Mouse (Mus musculus) neural tube, embryonic 14.5 days (tissue): ENCODE results near the gene Arhgap35. TPM values are rescaled to one million over a fixed set of nuclear protein-coding genes. Genes with fewer than 3 reads are reported as not detected.

Source experiments
- ATAC-seq: fragments of 200-750 bp; cut with Nextera tagmentation; 2 replicates; pipeline ENCODE4 v1.8.0; 2017; ENCODE audit warnings: low read depth, mild to moderate bottlenecking, moderate TSS enrichment, moderate library complexity
- H3K27ac ChIP-seq: fragments of 300-500 bp; sonication (generic); 2 replicates; pipeline ENCODE4 v1.5.1; 2014; ENCODE audit warnings: low read depth, mild to moderate bottlenecking, control low read depth, low read length, moderate library complexity, mixed read lengths
- H3K27me3 ChIP-seq: fragments of 300-500 bp; sonication (generic); 2 replicates; pipeline ENCODE4 v1.6.1; 2014; ENCODE audit warnings: low read length; ENCODE audit not compliant: control insufficient read depth, insufficient read depth
- H3K36me3 ChIP-seq: fragments of 300-500 bp; sonication (generic); 2 replicates; pipeline ENCODE4 v1.6.1; 2014; ENCODE audit warnings: low read length, mixed read lengths; ENCODE audit not compliant: control insufficient read depth, insufficient read depth
- H3K4me1 ChIP-seq: fragments of 300-500 bp; sonication (generic); 2 replicates; pipeline ENCODE4 v1.6.1; 2014; ENCODE audit warnings: low read length; ENCODE audit not compliant: control insufficient read depth, insufficient read depth
- H3K4me2 ChIP-seq: fragments of 300-500 bp; sonication (generic); 2 replicates; pipeline ENCODE4 v1.6.1; 2014; ENCODE audit warnings: mild to moderate bottlenecking, low read depth, low read length, control low read depth
- H3K4me3 ChIP-seq: fragments of 300-500 bp; sonication (generic); 2 replicates; pipeline ENCODE4 v1.5.1; 2014; ENCODE audit warnings: low read depth, low read length, control low read depth, mixed read lengths
- H3K9ac ChIP-seq: fragments of 300-500 bp; sonication (generic); replicated peaks from 2 replicates; pipeline ENCODE4 v1.6.1; 2014; ENCODE audit warnings: low read depth, mild to moderate bottlenecking, control low read depth, low read length, mixed read lengths
- H3K9me3 ChIP-seq: fragments of 300-500 bp; sonication (generic); 2 replicates; pipeline ENCODE4 v1.6.1; 2016; ENCODE audit warnings: low read length; ENCODE audit not compliant: control insufficient read depth
- WGBS: fragments of 180-500 bp; shearing (Covaris S2); extraction: QIAGEN DNeasy Blood & Tissue Kit; methylation state at CpG from one replicate; pipeline ENCODE4 v1.1.7; 2014; 5-methylcytosine and 5-hydroxymethylcytosine counted together
- polyA plus RNA-seq: library from polyadenylated mRNA; unstranded; fragments of >200 nt; fragmentation: Nextera tagmentation; extraction: Ambion mirVana; gene quantifications from 2 replicates; pipeline ENCODE4 v1.2.1, GENCODE M21; 2014

Arhgap35 gene
- polyA plus RNA-seq, 1 experiment from 2014 or later = 35.2 TPM

DNA sequence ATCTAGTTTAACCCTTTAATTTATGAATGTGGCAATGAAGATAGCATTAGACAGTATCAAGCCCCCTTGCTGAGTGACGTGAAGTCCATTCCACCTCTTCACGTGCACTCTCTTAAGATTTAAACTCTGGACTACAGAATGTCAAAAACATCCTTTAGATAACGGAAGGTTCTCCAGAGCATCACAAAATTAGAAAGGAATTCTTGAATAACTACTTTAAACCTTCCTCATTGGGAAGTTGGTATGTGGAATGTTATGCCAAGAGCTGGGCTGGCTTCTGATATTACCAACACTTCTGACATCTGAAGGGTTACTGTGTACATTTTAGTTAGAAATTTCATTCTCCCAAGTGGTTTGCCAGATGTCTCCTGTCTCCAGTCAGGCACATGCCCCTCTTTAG lies 60.6 kb downstream of the Arhgap35 start:
- Histone ChIP-seq H3K27me3 (no peaks in the 10 kb centered on the region), H3K4me2 (no peak overlapping the region), H3K4me1 (peaks cover 21% of the 10 kb centered on the region), H3K36me3 (no peaks in the 10 kb centered on the region), H3K4me3 (no peak overlapping the region), H3K9ac (no peak overlapping the region), H3K27ac (no peak overlapping the region), H3K9me3 (no peaks in the 10 kb centered on the region)
- ATAC-seq = no peak
- WGBS = 89% methylated on average over 3 of the region's 3 CpGs

DNA sequence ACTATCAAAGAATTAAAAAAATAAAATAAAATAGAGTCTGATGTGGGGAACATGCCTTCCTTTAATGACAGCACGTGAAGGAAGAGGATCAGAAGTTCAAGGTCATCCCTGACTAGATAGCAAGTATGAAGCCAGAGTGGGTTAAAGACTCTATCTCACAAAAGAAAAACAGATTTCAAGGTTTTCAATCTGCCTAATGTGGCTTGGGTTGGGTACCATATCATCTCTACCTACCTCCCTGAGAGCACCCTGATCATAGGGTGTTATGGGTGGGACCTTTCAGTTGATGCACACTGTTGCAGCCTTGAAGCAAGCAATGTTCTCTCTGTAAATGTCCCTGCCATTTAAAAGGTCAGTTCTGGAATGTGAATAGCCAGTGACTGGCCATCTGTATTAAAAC lies 63.2 kb downstream of the Arhgap35 start:
- no peak overlapping the region for H3K9ac ChIP-seq
- ATAC-seq = no peak
- H3K4me1 ChIP-seq = no peaks in the 10 kb centered on the region
- no peak overlapping the region for H3K4me2 ChIP-seq
- no peak overlapping the region for H3K4me3 ChIP-seq
- no peak overlapping the region for H3K27ac ChIP-seq
- H3K27me3 ChIP-seq = no peaks in the 10 kb centered on the region
- WGBS = 94% methylated on average over 1 of the region's 1 CpGs
- no peaks in the 10 kb centered on the region for H3K9me3 ChIP-seq
- peaks cover 5% of the 10 kb centered on the region; the same call in 1 of the 2 replicates for H3K36me3 ChIP-seq

GRCm38 (mm10) chr7:16549299-16549698 lies 65.5 kb downstream of the Arhgap35 start:
- no peak overlapping the region for H3K27ac ChIP-seq
- H3K36me3 ChIP-seq = peaks cover 8% of the 10 kb centered on the region; the same call in 1 of the 2 replicates
- no peak overlapping the region for H3K4me3 ChIP-seq
- H3K27me3 ChIP-seq = no peaks in the 10 kb centered on the region
- H3K9ac ChIP-seq = no peak overlapping the region
- no peak overlapping the region for H3K4me2 ChIP-seq
- no peaks in the 10 kb centered on the region for H3K9me3 ChIP-seq
- WGBS = 94% methylated on average over 1 of the region's 1 CpGs
- no peaks in the 10 kb centered on the region for H3K4me1 ChIP-seq
- ATAC-seq = no peak

DNA sequence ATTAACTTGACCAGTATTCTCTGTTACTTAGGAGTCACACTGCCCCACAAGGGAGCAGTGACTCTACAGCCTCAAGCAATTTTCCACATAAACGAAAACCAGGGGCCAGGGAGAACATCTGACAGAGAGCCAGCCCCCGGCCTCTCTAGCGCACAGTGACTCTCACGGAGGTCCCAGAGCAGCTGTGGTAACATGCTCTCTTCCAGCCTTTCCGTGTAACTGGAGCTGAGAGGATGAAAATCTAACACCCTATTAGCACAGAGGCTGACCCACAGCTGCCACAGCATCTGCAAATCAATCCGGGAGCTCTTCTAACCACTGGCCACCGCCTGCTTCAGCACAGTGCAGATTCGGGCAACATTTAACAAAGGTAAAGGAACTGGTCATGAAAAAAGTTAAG lies 70.0 kb downstream of the Arhgap35 start:
- H3K36me3 ChIP-seq = peaks cover 8% of the 10 kb centered on the region; the same call in 1 of the 2 replicates
- no peak overlapping the region for H3K27ac ChIP-seq
- WGBS = 58% methylated on average over 8 of the region's 8 CpGs
- no peaks in the 10 kb centered on the region for H3K4me1 ChIP-seq
- no peaks in the 10 kb centered on the region for H3K27me3 ChIP-seq
- ATAC-seq = no peak
- no peaks in the 10 kb centered on the region for H3K9me3 ChIP-seq
- H3K4me2 ChIP-seq = no peak overlapping the region
- no peak overlapping the region for H3K4me3 ChIP-seq
- H3K9ac ChIP-seq = no peak overlapping the region

DNA sequence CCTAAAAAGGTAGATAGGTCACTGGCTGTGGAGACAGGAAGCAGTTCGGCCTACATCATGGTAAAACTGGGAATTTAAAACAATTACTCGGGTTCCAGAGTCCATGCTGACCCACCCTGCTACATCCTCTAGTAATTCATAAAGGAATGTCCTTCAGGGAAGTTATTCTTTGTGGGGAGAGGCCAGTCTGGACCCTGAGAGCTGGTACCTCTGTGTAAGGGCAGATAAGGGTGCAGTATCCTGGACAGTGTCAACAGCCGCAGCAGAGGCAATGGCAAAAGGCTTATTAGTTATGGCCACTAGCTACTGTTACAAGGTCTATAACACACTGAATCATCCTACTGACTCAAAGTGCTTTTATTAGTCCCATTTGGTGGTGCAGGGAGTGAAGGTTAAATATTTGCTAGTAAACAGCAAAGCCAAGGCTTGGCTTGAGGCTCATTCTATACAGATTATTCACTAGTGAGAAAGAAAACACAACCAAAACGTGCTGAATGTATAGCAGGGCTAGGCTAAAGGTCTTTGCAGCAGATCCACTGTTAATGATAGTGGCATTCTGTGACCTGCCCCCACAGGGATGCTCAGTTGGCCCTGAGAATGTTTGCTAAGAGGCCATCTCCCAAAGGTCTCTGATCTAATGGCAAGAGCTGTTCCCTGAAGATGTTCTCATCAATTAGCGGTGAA lies 77.4 kb downstream of the Arhgap35 start:
- no peak overlapping the region for H3K9ac ChIP-seq
- H3K27ac ChIP-seq = no peak overlapping the region
- 83% methylated on average over 5 of the region's 5 CpGs for WGBS
- no peak for ATAC-seq
- no peak overlapping the region for H3K4me3 ChIP-seq
- H3K4me1 ChIP-seq = no peaks in the 10 kb centered on the region
- no peaks in the 10 kb centered on the region for H3K9me3 ChIP-seq
- no peak overlapping the region for H3K4me2 ChIP-seq
- H3K36me3 ChIP-seq = no peaks in the 10 kb centered on the region
- no peaks in the 10 kb centered on the region for H3K27me3 ChIP-seq

GRCm38 (mm10) chr7:16525995-16526394 lies 88.8 kb downstream of the Arhgap35 start:
- no peaks in the 10 kb centered on the region for H3K27me3 ChIP-seq
- ATAC-seq = no peak
- WGBS = 90% methylated on average over 2 of the region's 2 CpGs
- H3K9me3 ChIP-seq = no peaks in the 10 kb centered on the region
- no peaks in the 10 kb centered on the region for H3K4me1 ChIP-seq
- no peak overlapping the region for H3K27ac ChIP-seq
- H3K36me3 ChIP-seq = no peaks in the 10 kb centered on the region
- no peak overlapping the region for H3K9ac ChIP-seq
- H3K4me2 ChIP-seq = no peak overlapping the region
- no peak overlapping the region for H3K4me3 ChIP-seq

DNA sequence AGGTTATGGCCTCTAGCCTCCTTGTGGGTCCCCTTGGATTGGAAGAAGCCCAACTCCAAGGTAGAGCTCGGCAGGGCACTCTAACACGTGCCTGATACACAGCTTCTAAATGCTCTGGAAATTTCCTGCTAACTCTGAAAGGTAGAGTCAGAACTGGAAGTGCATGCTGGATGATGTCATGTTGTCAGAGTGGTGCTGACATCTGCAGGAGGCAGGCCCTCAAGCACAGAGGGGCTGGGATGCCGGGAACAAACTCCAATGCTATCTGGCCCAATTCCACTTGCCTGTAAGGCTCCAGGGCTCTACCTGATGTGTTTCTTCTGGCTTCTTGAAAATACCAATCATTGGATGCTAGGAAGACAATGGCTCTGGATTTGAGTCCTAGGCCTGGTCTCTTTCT lies 89.3 kb downstream of the Arhgap35 start:
- no peak for ATAC-seq
- Histone ChIP-seq H3K9me3 (no peaks in the 10 kb centered on the region), H3K9ac (no peak overlapping the region), H3K27ac (no peak overlapping the region), H3K4me2 (no peak overlapping the region), H3K36me3 (no peaks in the 10 kb centered on the region), H3K4me3 (no peak overlapping the region), H3K4me1 (no peaks in the 10 kb centered on the region), H3K27me3 (no peaks in the 10 kb centered on the region)
- 89% methylated on average over 3 of the region's 3 CpGs for WGBS

DNA sequence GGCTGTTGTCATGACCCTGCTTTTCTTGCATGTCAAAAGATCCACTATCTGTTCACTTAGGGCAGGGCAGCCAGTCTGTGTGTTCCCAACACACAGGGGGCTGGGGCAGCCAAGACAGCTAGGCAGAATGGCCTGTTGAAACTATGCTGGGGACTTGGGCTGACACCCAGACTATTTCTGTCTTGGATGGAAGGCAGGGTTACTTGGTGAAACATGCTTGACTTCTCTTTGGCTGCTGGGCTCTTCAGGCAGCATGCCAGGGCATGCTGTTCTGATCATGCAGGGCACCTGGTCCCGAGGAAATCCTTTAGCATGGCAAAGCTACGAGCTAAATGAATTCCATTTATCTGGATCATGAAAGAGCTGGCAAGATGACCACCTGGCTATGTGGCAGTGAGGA lies 90.5 kb downstream of the Arhgap35 start:
- Histone ChIP-seq H3K27ac (no peak overlapping the region), H3K36me3 (no peaks in the 10 kb centered on the region)

DNA sequence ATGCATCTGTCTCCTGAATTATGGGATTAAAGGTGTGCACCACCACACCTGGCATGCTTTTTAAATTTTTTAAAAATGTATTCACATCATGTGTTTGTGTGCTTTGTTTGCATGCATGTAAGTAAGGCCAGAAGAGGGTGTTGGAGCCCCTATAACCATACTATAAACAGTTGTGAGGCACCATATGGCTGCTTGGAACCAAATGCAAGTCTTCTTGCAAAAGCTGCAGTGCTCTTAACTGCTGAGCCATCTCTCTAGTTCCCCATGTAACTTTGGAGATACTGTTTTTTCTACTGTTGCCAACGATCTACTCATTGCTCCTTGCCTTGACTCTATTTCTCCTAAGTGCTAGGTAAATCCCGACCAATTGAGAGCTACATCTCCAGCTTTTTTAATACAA lies 95.5 kb downstream of the Arhgap35 start:
- Histone ChIP-seq H3K4me3 (no peak overlapping the region), H3K4me2 (no peak overlapping the region), H3K9ac (no peak overlapping the region), H3K4me1 (no peaks in the 10 kb centered on the region), H3K36me3 (no peaks in the 10 kb centered on the region), H3K9me3 (no peaks in the 10 kb centered on the region), H3K27ac (no peak overlapping the region), H3K27me3 (no peaks in the 10 kb centered on the region)
- no peak for ATAC-seq
- 96% methylated on average over 2 of the region's 2 CpGs for WGBS

More for the DNA sequence above, 90.5 kb downstream of the Arhgap35 start:
- no peak overlapping the region for H3K9ac ChIP-seq
- WGBS = 77% methylated on average over 2 of the region's 2 CpGs
- no peak for ATAC-seq
- no peaks in the 10 kb centered on the region for H3K4me1 ChIP-seq
- H3K4me2 ChIP-seq = no peak overlapping the region
- no peak overlapping the region for H3K4me3 ChIP-seq
- H3K9me3 ChIP-seq = no peaks in the 10 kb centered on the region
- H3K27me3 ChIP-seq = no peaks in the 10 kb centered on the region
